Mouse (Mus musculus): ENCODE data around the gene Srd5a1. TPM values are rescaled to one million over a fixed set of nuclear protein-coding genes. Genes with fewer than 3 reads are reported as not detected.

Srd5a1 gene
- polyA plus RNA-seq, 1 experiment from 2014 or later: 6.8 TPM

GRCm38 (mm10) chr13:69528531-69528930 lies 82.7 kb downstream of the Srd5a1 start:
- Histone ChIP-seq H3K4me3 (ENCODE audit: low read length) (no peak overlapping the region), H3K9me3 (replicated peaks; ENCODE audit: control insufficient read depth, low read length) (no peaks in the 10 kb centered on the region), H3K9ac (ENCODE audit: low read length) (no peak overlapping the region), H3K4me1 (ENCODE audit: control insufficient read depth, insufficient read depth, low read length) (peaks cover 74% of the 10 kb centered on the region), H3K36me3 (ENCODE audit: control insufficient read depth, insufficient read depth) (0 out of 2 replicates have a peak, but pooled peaks cover 2% of the 10 kb centered on the region), H3K27ac (ENCODE audit: low read length) (no peak overlapping the region), H3K27me3 (ENCODE audit: control insufficient read depth, insufficient read depth, low read length) (no peaks in the 10 kb centered on the region), H3K4me2 (ENCODE audit: low read depth, low read length) (no peak overlapping the region)
- WGBS: 57% methylated on average over 7 of the region's 7 CpGs
- ATAC-seq (replicated peaks; ENCODE audit: extremely low read depth, insufficient read depth, low FRiP score): no peak

DNA sequence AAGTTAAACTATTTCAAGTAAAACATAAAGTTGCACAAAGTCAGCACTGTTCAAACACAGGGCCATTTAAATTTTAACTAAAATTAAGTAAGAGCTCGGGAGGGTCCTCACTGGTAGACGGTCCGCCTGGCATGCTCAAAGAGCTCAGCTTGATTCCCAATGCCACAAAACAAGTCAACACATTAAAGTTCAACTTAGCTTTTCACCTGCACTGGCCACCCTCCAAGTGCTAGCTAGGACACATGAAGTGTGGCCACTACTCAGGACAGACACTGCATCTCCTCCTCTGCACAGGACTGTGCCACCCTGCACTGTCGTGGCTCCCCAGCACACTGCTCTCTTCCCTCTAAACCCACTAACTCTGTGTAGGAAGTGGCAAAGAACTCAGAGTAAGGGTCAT lies 85.4 kb downstream of the Srd5a1 start:
- Histone ChIP-seq H3K4me1 (ENCODE audit: control insufficient read depth, insufficient read depth, low read length) (peaks cover 67% of the 10 kb centered on the region), H3K4me2 (ENCODE audit: low read depth, low read length) (no peak overlapping the region), H3K27ac (ENCODE audit: low read length) (no peak overlapping the region), H3K9ac (ENCODE audit: low read length) (no peak overlapping the region), H3K36me3 (ENCODE audit: control insufficient read depth, insufficient read depth) (0 out of 2 replicates have a peak, but pooled peaks cover 2% of the 10 kb centered on the region), H3K9me3 (replicated peaks; ENCODE audit: control insufficient read depth, low read length) (no peaks in the 10 kb centered on the region), H3K4me3 (ENCODE audit: low read length) (no peak overlapping the region), H3K27me3 (ENCODE audit: control insufficient read depth, insufficient read depth, low read length) (no peaks in the 10 kb centered on the region)
- 0 out of 2 replicates have a peak, but pooled peaks have one; percentile 16 for ATAC-seq (replicated peaks; ENCODE audit: extremely low read depth, insufficient read depth, low FRiP score)
- WGBS: 72% methylated on average over 4 of the region's 4 CpGs

DNA sequence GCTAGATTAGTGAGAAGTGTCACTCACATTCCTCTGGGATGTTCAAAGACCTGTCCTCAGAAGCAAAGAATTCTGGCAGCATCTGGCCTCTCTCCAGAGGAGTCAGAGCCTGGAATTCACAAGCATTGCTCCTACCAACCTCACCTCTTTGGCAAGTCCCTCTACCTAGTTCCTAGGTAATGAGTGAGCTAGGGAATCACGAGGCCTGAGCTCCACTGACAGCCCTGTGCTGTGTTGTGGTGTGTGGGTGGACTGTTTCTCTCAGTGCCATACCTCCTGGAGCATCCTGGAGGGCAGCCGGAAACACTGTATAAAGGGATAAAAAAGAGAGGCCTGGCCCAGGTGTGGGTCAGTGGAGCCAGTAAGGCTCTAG lies 87.1 kb downstream of the Srd5a1 start:
- H3K9ac ChIP-seq (ENCODE audit: low read length): no peak overlapping the region
- no peak overlapping the region for H3K4me2 ChIP-seq (ENCODE audit: low read depth, low read length)
- H3K4me1 ChIP-seq (ENCODE audit: control insufficient read depth, insufficient read depth, low read length): peaks cover 61% of the 10 kb centered on the region
- no peaks in the 10 kb centered on the region for H3K27me3 ChIP-seq (ENCODE audit: control insufficient read depth, insufficient read depth, low read length)
- H3K4me3 ChIP-seq (ENCODE audit: low read length): no peak overlapping the region
- no peak for ATAC-seq (replicated peaks; ENCODE audit: extremely low read depth, insufficient read depth, low FRiP score)
- H3K36me3 ChIP-seq (ENCODE audit: control insufficient read depth, insufficient read depth): 0 out of 2 replicates have a peak, but pooled peaks cover 1% of the 10 kb centered on the region
- no peak overlapping the region for H3K27ac ChIP-seq (ENCODE audit: low read length)
- no peaks in the 10 kb centered on the region for H3K9me3 ChIP-seq (replicated peaks; ENCODE audit: control insufficient read depth, low read length)
- WGBS: 62% methylated on average over 2 of the region's 2 CpGs

Other genes with a start within 250 kb of the Srd5a1 start
- 66.1 and 78.0 TPM in 2 replicates for gene Nsun2, start 77.7 kb downstream of the Srd5a1 start, polyA plus RNA-seq (2015; fragmentation: Nextera tagmentation; extraction: Ambion mirVana)
- gene Tent4a, start 76.8 kb downstream of the Srd5a1 start, polyA plus RNA-seq (2015; fragmentation: Nextera tagmentation; extraction: Ambion mirVana): 3.3 and 3.5 TPM in 2 replicates
- 0.44 and 0.66 TPM in 2 replicates for gene Ube2ql1, start 128.4 kb upstream of the Srd5a1 start, polyA plus RNA-seq (2015; fragmentation: Nextera tagmentation; extraction: Ambion mirVana)
- gene Med10, start 191.0 kb upstream of the Srd5a1 start, polyA plus RNA-seq (2015; fragmentation: Nextera tagmentation; extraction: Ambion mirVana): 106 and 109 TPM in 2 replicates

Data from heart, embryonic 16.5 days (tissue).